Mouse (Mus musculus) forebrain, embryonic 15.5 days (tissue): ENCODE results near the gene C2cd2l. TPM values are rescaled to one million over a fixed set of nuclear protein-coding genes. Genes with fewer than 3 reads are reported as not detected.

Source experiments
- ATAC-seq: fragments of 200-750 bp; cut with Nextera tagmentation; replicated peaks from 2 replicates; pipeline ENCODE4 v1.8.0; 2017; ENCODE audit warnings: mild to moderate bottlenecking, moderate TSS enrichment, moderate library complexity
- H3K27ac ChIP-seq: fragments of 300-500 bp; sonication (generic); replicated peaks from 2 replicates; pipeline ENCODE4 v1.5.1; 2015; ENCODE audit warnings: mild to moderate bottlenecking, inconsistent platforms
- H3K27me3 ChIP-seq: fragments of 300-500 bp; sonication (generic); 2 replicates; pipeline ENCODE4 v1.6.1; 2015; ENCODE audit warnings: inconsistent platforms
- H3K36me3 ChIP-seq: fragments of 300-500 bp; sonication (generic); 2 replicates; pipeline ENCODE4 v1.6.1; 2015; ENCODE audit warnings: mild to moderate bottlenecking, inconsistent platforms
- H3K4me1 ChIP-seq: fragments of 300-500 bp; sonication (generic); 2 replicates; pipeline ENCODE4 v1.6.1; 2015; ENCODE audit warnings: inconsistent platforms
- H3K4me2 ChIP-seq: fragments of 300-500 bp; sonication (generic); replicated peaks from 2 replicates; pipeline ENCODE4 v1.6.1; 2015; ENCODE audit warnings: mild to moderate bottlenecking, inconsistent platforms
- H3K4me3 ChIP-seq: fragments of 300-500 bp; sonication (generic); 2 replicates; pipeline ENCODE4 v1.5.1; 2015; ENCODE audit warnings: mild to moderate bottlenecking, inconsistent platforms
- H3K9ac ChIP-seq: fragments of 300-500 bp; sonication (generic); replicated peaks from 2 replicates; pipeline ENCODE4 v1.6.1; 2015; ENCODE audit warnings: mild to moderate bottlenecking, inconsistent platforms
- H3K9me3 ChIP-seq: fragments of 300-500 bp; sonication (generic); 2 replicates; pipeline ENCODE4 v1.6.1; 2016; ENCODE audit warnings: inconsistent platforms
- WGBS: fragments of 180-500 bp; shearing (Covaris S2); methylation state at CpG from one replicate; pipeline ENCODE4 v1.1.7; 2015; ENCODE audit warnings: mixed read lengths; 5-methylcytosine and 5-hydroxymethylcytosine counted together
- microRNA-seq: library from miRNA; unstranded; fragments of <30 nt; microRNA quantifications from one replicate; pipeline ENCODE4, GENCODE M21; 2016
- polyA plus RNA-seq: library from polyadenylated mRNA; unstranded; fragments of >200 nt; fragmentation: Nextera tagmentation; extraction: Ambion mirVana; gene quantifications from 2 replicates; pipeline ENCODE4 v1.2.1, GENCODE M21; 2015

C2cd2l gene
- polyA plus RNA-seq, 1 experiment from 2014 or later, result 21.5 TPM

DNA sequence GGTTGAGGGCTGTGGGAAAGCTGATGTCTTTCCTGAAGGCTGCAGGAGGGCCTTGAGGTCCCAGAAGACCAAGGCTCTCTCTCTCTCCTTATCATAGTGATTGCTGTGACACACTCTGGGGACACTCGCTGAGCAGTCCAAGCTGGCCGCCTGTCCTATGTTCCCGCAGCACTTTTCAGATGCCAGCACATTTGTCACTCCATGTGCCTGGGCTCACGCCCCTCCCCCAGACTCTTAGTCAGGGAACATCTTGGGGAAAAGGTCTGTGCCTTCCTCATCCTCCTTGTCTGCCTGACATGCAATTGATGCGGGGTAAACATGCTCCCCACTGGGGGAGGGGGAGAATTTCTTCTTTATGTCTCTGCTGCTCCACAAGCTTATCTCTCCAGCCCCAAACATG is 36.9 kb downstream of the C2cd2l start:
- H3K9me3 ChIP-seq, result no peaks in the 10 kb centered on the region
- H3K27me3 ChIP-seq, result no peaks in the 10 kb centered on the region
- ATAC-seq, result no peak
- no peak overlapping the region for H3K4me2 ChIP-seq
- H3K4me1 ChIP-seq, result peaks cover 12% of the 10 kb centered on the region
- 80% methylated on average over 5 of the region's 5 CpGs for WGBS
- peaks cover 25% of the 10 kb centered on the region; the same call in 1 of the 2 replicates for H3K36me3 ChIP-seq
- H3K4me3 ChIP-seq, result no peak overlapping the region
- H3K9ac ChIP-seq, result no peak overlapping the region
- no peak overlapping the region for H3K27ac ChIP-seq

DNA sequence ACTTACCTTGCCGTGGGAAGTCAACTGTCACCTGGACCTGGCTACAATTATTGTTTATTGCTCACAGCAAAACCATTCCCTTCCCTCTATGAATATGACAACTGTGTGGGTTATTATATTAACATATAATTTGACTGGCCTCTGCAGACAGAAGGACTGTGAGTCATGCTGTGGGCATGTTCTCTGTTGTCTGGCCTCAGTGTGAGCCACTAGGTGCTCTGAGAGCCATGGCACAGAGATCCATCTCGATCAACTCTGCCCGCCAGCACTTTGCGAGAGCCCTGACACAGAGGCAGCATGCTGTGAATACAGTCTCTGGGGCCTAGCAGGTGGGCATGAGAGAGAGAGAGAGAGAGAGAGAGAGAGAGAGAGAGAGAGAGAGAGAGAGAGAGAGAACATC is 50.1 kb downstream of the C2cd2l start:
- Histone ChIP-seq H3K4me2 (no peak overlapping the region), H3K4me1 (peaks cover 19% of the 10 kb centered on the region), H3K36me3 (peaks cover 15% of the 10 kb centered on the region), H3K9ac (no peak overlapping the region), H3K4me3 (no peak overlapping the region), H3K27ac (no peak overlapping the region), H3K9me3 (no peaks in the 10 kb centered on the region), H3K27me3 (no peaks in the 10 kb centered on the region)
- no peak for ATAC-seq
- 85% methylated on average over 4 of the region's 4 CpGs for WGBS

DNA sequence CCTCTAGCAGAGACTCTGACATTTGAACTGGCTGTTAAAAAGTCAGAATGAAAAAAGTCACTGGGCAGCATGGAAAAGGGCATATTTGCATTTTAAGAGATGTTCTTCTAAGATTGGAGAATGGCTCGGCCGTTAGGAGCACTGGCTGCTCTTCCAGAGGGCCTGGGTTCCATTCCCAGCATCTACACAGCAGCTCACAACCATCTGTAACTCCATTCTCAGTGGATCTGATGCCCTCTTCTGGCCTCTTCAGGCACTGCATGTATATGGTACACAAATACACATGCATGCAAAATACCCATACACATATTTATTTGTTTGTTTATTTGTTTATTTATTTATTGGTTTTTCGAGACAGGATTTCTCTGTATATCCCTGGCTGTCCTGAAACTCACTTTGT is 51.0 kb downstream of the C2cd2l start:
- no peak for ATAC-seq
- no peak overlapping the region for H3K9ac ChIP-seq
- H3K27me3 ChIP-seq, result no peaks in the 10 kb centered on the region
- H3K4me3 ChIP-seq, result no peak overlapping the region
- H3K36me3 ChIP-seq, result peaks cover 8% of the 10 kb centered on the region; the same call in 1 of the 2 replicates
- H3K4me2 ChIP-seq, result no peak overlapping the region
- 91% methylated on average over 3 of the region's 3 CpGs for WGBS
- H3K4me1 ChIP-seq, result peaks cover 19% of the 10 kb centered on the region
- H3K9me3 ChIP-seq, result no peaks in the 10 kb centered on the region
- no peak overlapping the region for H3K27ac ChIP-seq

DNA sequence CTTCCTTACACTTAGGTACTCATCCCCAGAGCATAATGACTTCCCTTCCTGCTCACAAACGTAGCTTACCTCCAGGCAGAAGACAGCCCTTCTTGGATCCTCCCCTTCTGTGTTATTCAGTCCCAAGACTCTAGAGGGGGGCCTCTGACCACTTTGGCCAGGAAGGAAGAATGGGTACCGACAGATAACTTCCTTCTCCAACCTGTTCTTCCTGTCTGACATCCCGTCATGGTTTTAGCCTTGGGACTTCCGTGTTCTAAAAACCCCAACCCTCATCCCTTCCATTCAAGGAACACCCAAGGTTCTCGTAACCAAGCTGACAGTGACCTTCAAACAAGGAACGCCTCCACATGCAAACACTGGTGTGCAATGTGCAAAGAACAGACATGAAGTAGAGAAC is 51.7 kb downstream of the C2cd2l start, which contains the start of gene Nlrx1:
Gene Nlrx1 (minus strand): TSS at position 168 of the 400 bp plus-strand sequence.
- ATAC-seq, result no peak
- Histone ChIP-seq H3K9ac (peak within 1 kb of the TSS; percentile 69), H3K4me3 (peak within 1 kb of the TSS; percentile 45), H3K4me1 (peaks cover 19% of the 10 kb centered on the region), H3K27ac (peak within 1 kb of the TSS; percentile 72), H3K4me2 (peak within 1 kb of the TSS; percentile 76), H3K36me3 (peaks cover 3% of the 10 kb centered on the region; the same call in 1 of the 2 replicates), H3K27me3 (no peaks in the 10 kb centered on the region), H3K9me3 (no peaks in the 10 kb centered on the region)
- WGBS, result 90% methylated on average over 6 of the region's 6 CpGs

DNA sequence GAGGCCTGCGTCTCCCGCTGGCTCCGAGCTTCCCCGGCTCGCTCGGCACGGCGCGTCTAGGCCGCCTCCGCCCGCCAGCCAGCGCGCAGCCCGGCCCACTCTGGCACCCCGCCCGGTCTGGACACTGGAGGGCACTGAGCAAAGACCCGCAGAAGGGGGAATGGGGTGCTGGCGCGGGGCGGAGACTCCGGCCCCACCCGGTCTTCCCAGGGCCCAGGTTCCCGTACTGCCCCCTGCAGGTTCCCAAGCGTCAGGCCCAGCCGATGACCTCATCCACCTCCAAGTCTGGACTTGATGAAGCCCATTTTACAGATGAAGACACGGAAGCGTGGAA is 52.1 kb downstream of the C2cd2l start:
- Histone ChIP-seq H3K4me1 (peaks cover 19% of the 10 kb centered on the region), H3K27ac (peak overlapping the region; percentile 72), H3K4me3 (peak overlapping the region; percentile 45), H3K4me2 (peak overlapping the region; percentile 76), H3K36me3 (no peaks in the 10 kb centered on the region), H3K27me3 (no peaks in the 10 kb centered on the region), H3K9me3 (no peaks in the 10 kb centered on the region), H3K9ac (peak overlapping the region; percentile 69)
- peak; percentile 86 for ATAC-seq
- WGBS, result 5% methylated on average over 27 of the region's 28 CpGs

DNA sequence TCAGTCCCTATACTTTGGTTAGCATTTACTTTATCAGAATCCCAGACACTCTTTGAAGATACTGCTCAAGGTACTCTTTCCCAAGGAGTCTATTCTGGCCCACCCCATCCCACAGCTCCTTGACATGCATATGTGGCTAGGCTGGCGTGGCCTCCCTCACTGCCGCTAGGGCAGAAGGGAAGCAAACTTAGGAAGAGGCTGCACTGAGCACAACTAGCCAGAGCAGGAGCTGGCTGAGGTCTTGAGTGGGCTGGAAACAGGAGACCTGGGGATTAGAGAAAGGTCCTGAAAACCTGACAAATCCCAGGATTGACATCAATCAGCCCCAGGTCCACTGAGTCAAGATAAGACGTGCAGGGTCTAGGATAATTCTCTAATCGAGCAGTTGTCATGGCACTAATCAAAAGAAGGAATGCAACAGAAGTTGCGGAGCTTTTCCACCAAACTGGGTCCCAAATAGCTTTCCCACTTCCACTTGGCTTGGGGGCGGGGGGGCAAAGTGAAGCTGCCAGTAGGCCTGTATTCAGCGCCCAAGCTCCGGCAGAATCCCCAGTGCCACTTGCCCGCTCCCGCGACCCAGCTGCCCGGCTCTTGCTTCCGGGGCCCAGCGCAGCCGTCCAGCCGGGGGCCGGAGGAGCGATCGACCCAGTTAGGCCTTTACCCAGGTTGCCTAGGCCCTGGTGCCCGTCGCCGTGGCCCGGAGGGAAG is 52.6 kb downstream of the C2cd2l start:
- ATAC-seq, result peak; percentile 45
- peaks cover 19% of the 10 kb centered on the region for H3K4me1 ChIP-seq
- WGBS, result 5% methylated on average over 22 of the region's 23 CpGs
- H3K4me3 ChIP-seq, result peak overlapping the region; percentile 45
- no peaks in the 10 kb centered on the region for H3K36me3 ChIP-seq
- H3K4me2 ChIP-seq, result peak overlapping the region; percentile 76
- H3K27me3 ChIP-seq, result no peaks in the 10 kb centered on the region
- H3K27ac ChIP-seq, result peak overlapping the region; percentile 72
- no peaks in the 10 kb centered on the region for H3K9me3 ChIP-seq
- H3K9ac ChIP-seq, result peak overlapping the region; percentile 69

DNA sequence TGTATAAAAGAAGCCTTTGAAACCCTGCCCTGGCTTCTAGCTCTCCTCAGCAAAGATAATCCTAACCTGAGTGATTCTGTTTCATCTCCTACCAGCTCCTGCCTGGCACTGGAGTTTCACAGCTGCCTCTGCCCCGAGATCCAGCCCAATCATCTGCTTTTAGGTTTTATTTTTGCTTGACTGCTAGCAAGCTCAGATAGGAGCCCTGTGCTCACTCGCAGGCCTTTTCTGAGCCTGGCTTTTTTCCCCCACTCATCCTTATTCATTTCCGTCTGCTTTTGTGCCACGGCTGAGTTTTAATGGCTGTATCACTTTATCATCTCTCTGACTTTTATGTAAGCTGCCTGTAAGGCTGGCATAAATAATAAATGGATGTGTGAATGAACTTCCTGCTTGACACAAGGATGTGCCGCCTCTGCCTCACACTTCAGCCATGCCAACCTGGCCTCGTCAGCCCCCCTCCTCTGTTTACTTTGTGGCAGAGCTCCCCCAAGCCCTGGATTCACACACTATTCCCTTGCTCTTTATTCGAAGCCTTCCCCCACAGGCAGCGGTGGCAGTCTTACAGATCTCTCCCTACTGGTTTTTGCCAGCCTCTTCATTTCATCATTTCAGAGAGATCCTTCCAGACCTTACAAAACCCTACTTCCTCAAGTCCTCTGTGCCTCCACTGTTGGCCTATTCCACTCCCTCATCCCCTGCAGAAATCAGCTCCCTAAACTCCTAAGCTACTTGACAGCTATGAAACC is 53.4 kb downstream of the C2cd2l start:
- Histone ChIP-seq H3K4me2 (peak overlapping the region; percentile 76; the same call in 1 of the 2 replicates), H3K27me3 (no peaks in the 10 kb centered on the region), H3K36me3 (no peaks in the 10 kb centered on the region), H3K9ac (no peak overlapping the region), H3K4me1 (peaks cover 19% of the 10 kb centered on the region), H3K27ac (peak overlapping the region; percentile 27), H3K4me3 (no peak overlapping the region), H3K9me3 (no peaks in the 10 kb centered on the region)
- no peak for ATAC-seq
- 50% methylated on average over 8 of the region's 8 CpGs for WGBS

DNA sequence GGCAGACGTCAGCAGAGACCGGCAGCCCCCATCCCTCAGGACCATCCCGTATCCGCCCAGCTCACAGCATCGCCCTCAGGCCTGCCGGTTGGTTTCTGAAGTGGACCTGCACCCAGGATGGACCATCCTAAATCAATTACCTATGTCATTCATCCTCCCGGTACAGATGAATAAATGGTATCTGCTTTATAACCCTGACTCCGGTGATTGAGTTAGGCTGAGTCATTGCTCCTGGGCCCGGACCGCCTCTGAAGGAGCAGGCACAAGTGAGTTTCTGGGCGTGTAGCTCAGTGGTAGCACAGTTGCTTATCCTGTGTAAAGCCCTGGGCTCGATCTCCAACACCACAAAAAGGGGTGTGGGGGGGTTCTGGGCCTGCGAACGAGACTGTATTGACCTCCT is 58.7 kb downstream of the C2cd2l start:
- ATAC-seq, result no peak
- Histone ChIP-seq H3K9me3 (no peaks in the 10 kb centered on the region), H3K36me3 (no peaks in the 10 kb centered on the region), H3K4me1 (no peaks in the 10 kb centered on the region; the same call in 1 of the 2 replicates), H3K4me2 (no peak overlapping the region), H3K27me3 (no peaks in the 10 kb centered on the region), H3K9ac (no peak overlapping the region), H3K4me3 (no peak overlapping the region), H3K27ac (no peak overlapping the region)
- WGBS, result 87% methylated on average over 14 of the region's 14 CpGs

Small RNA genes lying within 50 kb of the gene (microRNA-seq; reads per million reads assigned to microRNA genes)
- not detected for gene Gm44335

Other genes starting within 250 kb of the C2cd2l start
- gene Mfrp, start 218.6 kb downstream of the C2cd2l start, polyA plus RNA-seq, result 0.18 and 0.23 TPM in 2 replicates
- gene C1qtnf5, start 213.0 kb downstream of the C2cd2l start, polyA plus RNA-seq, result 2.2 and 3.6 TPM in 2 replicates
- 0.17 and 0.18 TPM in 2 replicates for gene Gm49380, start 206.8 kb downstream of the C2cd2l start, polyA plus RNA-seq
- gene Rnf26, start 206.8 kb downstream of the C2cd2l start, polyA plus RNA-seq, result 39.9 and 40.1 TPM in 2 replicates
- gene Mcam, start 185.8 kb downstream of the C2cd2l start, polyA plus RNA-seq, result 11.3 and 13.1 TPM in 2 replicates
- 25.7 and 26.4 TPM in 2 replicates for gene Cbl, start 86.2 kb downstream of the C2cd2l start, polyA plus RNA-seq
- gene Ccdc153, start 79.6 kb downstream of the C2cd2l start, polyA plus RNA-seq, result 0.32 TPM in 1 of 2 replicates, not detected in the other
- 0.59 and 0.61 TPM in 2 replicates for gene Pdzd3, start 68.8 kb downstream of the C2cd2l start, polyA plus RNA-seq
- gene Nlrx1, start 51.7 kb downstream of the C2cd2l start, polyA plus RNA-seq, result 4.5 and 5.2 TPM in 2 replicates
- 14.2 and 15.6 TPM in 2 replicates for gene Abcg4, start 31.7 kb downstream of the C2cd2l start, polyA plus RNA-seq
- 33.4 and 35.4 TPM in 2 replicates for gene Hinfp, start 14.6 kb downstream of the C2cd2l start, polyA plus RNA-seq
- gene Dpagt1, start 5.7 kb upstream of the C2cd2l start, polyA plus RNA-seq, result 32.2 and 32.5 TPM in 2 replicates
- gene H2afx, start 14.4 kb upstream of the C2cd2l start, polyA plus RNA-seq, result 232 and 253 TPM in 2 replicates
- 66.3 and 71.2 TPM in 2 replicates for gene Hmbs, start 23.9 kb upstream of the C2cd2l start, polyA plus RNA-seq
- 38.4 and 42.3 TPM in 2 replicates for gene Vps11, start 41.4 kb upstream of the C2cd2l start, polyA plus RNA-seq
- gene Hyou1, start 59.2 kb upstream of the C2cd2l start, polyA plus RNA-seq, result 21.6 and 22.0 TPM in 2 replicates
- gene Slc37a4, start 76.6 kb upstream of the C2cd2l start, polyA plus RNA-seq, result 36.1 and 37.4 TPM in 2 replicates
- gene Rps25, start 86.9 kb upstream of the C2cd2l start, polyA plus RNA-seq, result 1,070 and 1,143 TPM in 2 replicates
- 320 and 321 TPM in 2 replicates for gene Trappc4, start 87.3 kb upstream of the C2cd2l start, polyA plus RNA-seq
- 34.6 and 35.1 TPM in 2 replicates for gene Ccdc84, start 98.3 kb upstream of the C2cd2l start, polyA plus RNA-seq
- gene Foxr1, start 120.9 kb upstream of the C2cd2l start, polyA plus RNA-seq, result not detected in 2 replicates
- gene Upk2, start 134.7 kb upstream of the C2cd2l start, polyA plus RNA-seq, result not detected in 2 replicates
- 13.6 and 14.4 TPM in 2 replicates for gene Bcl9l, start 162.5 kb upstream of the C2cd2l start, polyA plus RNA-seq
- 0.06 TPM in 1 of 2 replicates, not detected in the other for gene Cxcr5, start 241.6 kb upstream of the C2cd2l start, polyA plus RNA-seq